In genomic region chr3:108717896-108718502, GRCm38 (mm10) we compare ENCODE assay signal across 15 mouse cellular contexts. TPM values are rescaled to one million over a fixed set of nuclear protein-coding genes. Genes with fewer than 3 reads are reported as not detected.
DNase-seq lines count a peak whose midpoint lies in the region; ATAC-seq lines count a peak whose summit lies in the region.
"Had no signal": no experiment of that assay in that cellular context is flagged by ENCODE, and none has a peak within 500 bp of the region (broad histone marks: within the 10 kb centered on the region; RNA-seq: fewer than 3 reads in every experiment).

No protein-coding gene starts in this region.

- peak; percentile 27 for DNase-seq in 3134 (ENCODE audit: extremely low read depth, insufficient read length, low spot score)
- DNase-seq in CD4-positive helper T cell, adult 2 months (ENCODE audit: low read depth, low spot score), result peak; percentile 55
- DNase-seq in induced T-regulatory cell, adult 2 months (ENCODE audit: low read depth), result peak; percentile 69
- no peak for DNase-seq in heart, postnatal 36 days
- no peak for DNase-seq in heart, postnatal 4 days
- DNase-seq: cerebellum, postnatal 25 days; kidney, adult 2 months; lung, embryonic 14.5 days; thymus, postnatal 25 days had no signal

- 0 out of 2 replicates have a peak, but pooled peaks have one; percentile 41 for ATAC-seq in megakaryocyte-erythroid progenitor cell, adult 5-6 weeks (replicated peaks; ENCODE audit: low FRiP score, low TSS enrichment, poor library complexity, severe bottlenecking)
- ATAC-seq in inflammation-experienced regulatory T-cells, adult 6 months, result no peak
- ATAC-seq: midbrain, embryonic 16.5 days had no signal

- intact Hi-C loops in heart, postnatal 36 days (cut with DNase I), result no loop called here

RNA-seq across cellular contexts. Expression of gene Gpsm2, which starts 4.1 kb away (rescaled TPM):
- 35.5 and 68.2 TPM in 2 replicates for total RNA-seq in megakaryocyte-erythroid progenitor cell, adult 5-6 weeks (2014; fragmentation: Nextera tagmentation)
- 31.2 and 56.2 TPM in 2 replicates for total RNA-seq in megakaryocyte-erythroid progenitor cell, adult 5-6 weeks (2017)
- 10 to 100 TPM in 1 of 3 experiments, 1 to 10 TPM in 2; 2.0 to 11.4 (median 6.5) TPM for polyA plus RNA-seq in inflammation-experienced regulatory T-cells, adult 6 months (2017; shearing (Covaris generic))
- 1 to 10 TPM; 2.0 to 2.5 TPM for total RNA-seq in heart, postnatal 36 days (2021)
- 10 to 100 TPM; 24.0 to 24.7 TPM for total RNA-seq in heart, postnatal 4 days (2021)

RNA-seq across cellular contexts. Expression of gene Aknad1, which starts 21.5 kb away (rescaled TPM):
- total RNA-seq in megakaryocyte-erythroid progenitor cell, adult 5-6 weeks (2014; fragmentation: Nextera tagmentation), result 1.3 and 2.0 TPM in 2 replicates
- 1.0 TPM in 1 of 2 replicates, not detected in the other for total RNA-seq in megakaryocyte-erythroid progenitor cell, adult 5-6 weeks (2017)
- polyA plus RNA-seq in inflammation-experienced regulatory T-cells, adult 6 months (2017; shearing (Covaris generic)), result not detected
- not detected for total RNA-seq in heart, postnatal 36 days (2021)
- under 1 TPM; 0.12 to 0.23 TPM for total RNA-seq in heart, postnatal 4 days (2021)
- total RNA-seq: left cerebral cortex, postnatal 25 days had no signal
- polyA plus RNA-seq: G1E; hindbrain, embryonic 11.5 days; kidney, adult 2 months; midbrain, embryonic 16.5 days had no signal

Comparison
In these comparisons a context has a peak if more than half of its experiments do, and no peak if none do; other contexts are left out.
1. RNA of gene Gpsm2, which starts 4.1 kb away (total RNA-seq): 31.2 to 68.2 TPM in megakaryocyte-erythroid progenitor cell, adult 5-6 weeks and 24.0 to 24.7 TPM in heart, postnatal 4 days; 2.0 to 2.5 TPM in heart, postnatal 36 days; every median in the first group is over 4 times any median in the second.
2. DNase-seq: peak in 3134 (single experiment), CD4-positive helper T cell, adult 2 months (single experiment) and induced T-regulatory cell, adult 2 months (single experiment); none in heart, postnatal 36 days (0 of 2) and heart, postnatal 4 days (single experiment).